Mouse (Mus musculus) cerebellum, adult (tissue): ENCODE measurements around the gene Hoxc5.

Source experiments
- ATAC-seq: cut with Nextera tagmentation; 2 replicates; pipeline ENCODE4 v1.9.2; 2017; ENCODE audit warnings: mild to moderate bottlenecking, moderate library complexity, mixed read lengths; ENCODE audit not compliant: insufficient number of reproducible peaks, low FRiP score, low TSS enrichment

The Hoxc5 gene

DNA sequence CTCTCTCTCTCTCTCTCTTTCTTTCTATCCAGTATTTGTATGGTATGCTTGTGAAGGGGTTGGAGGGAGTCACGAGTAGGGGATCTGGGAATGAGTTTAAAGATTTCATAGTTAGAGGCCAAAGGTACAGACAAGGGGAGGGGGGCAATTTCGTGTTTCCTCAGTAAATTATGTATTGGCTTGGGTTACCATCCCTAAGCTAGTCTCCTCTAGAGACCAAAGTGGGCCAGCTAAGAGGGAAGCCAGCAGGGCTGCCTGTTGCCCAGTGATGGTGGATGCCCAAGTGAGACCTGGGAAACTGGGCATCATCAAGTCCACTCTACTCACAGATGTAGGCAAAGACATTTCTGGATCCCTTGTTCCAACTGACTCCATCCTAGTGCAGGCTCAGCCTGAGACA is 94.7 kb downstream of the Hoxc5 start:
- ATAC-seq = no peak

DNA sequence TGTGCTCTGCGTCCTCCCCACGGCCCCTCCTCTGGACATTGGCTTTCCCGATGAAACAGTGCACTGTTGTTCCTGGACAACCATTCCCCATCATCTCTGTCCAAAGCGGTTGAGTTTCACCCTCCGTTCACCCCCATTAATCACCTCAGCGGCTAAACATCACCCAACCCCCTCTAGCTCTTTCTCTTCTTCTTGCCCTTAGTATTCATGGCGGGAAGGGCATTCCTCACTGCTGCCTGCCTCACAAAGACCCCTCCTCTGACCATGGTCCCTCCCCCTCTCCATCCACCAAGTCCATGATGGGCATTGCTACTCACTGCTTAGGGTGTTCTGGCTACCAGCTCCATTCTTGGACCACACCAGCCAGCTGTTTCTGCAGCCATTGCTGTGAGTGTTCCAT is 98.4 kb downstream of the Hoxc5 start:
- ATAC-seq = no peak
